Mouse (Mus musculus) liver, adult 2 months (tissue): ENCODE measurements around the gene Nav2. TPM values are rescaled to one million over a fixed set of nuclear protein-coding genes. Genes with fewer than 3 reads are reported as not detected.

Experiments used
- DNase-seq: peaks from one replicate; pipeline ENCODE4 v3.0.0-alpha.2; 2011; ENCODE audit warnings: low read depth, low spot score; ENCODE audit errors: extremely low read depth
- H3K27ac ChIP-seq: fragments of 200-500 bp; replicated peaks from 2 replicates; pipeline ENCODE4 v1.5.1; 2012; ENCODE audit warnings: low read depth, mild to moderate bottlenecking, control low read depth, inconsistent platforms, low read length; ENCODE audit not compliant: insufficient read depth
- H3K27me3 ChIP-seq: fragments of 200-500 bp; 2 replicates; pipeline ENCODE4 v1.6.1; 2012; ENCODE audit warnings: mild to moderate bottlenecking, moderate library complexity, low read length, inconsistent platforms; ENCODE audit not compliant: control insufficient read depth, insufficient read depth
- H3K36me3 ChIP-seq: fragments of 200-500 bp; 2 replicates; pipeline ENCODE4 v1.6.1; 2012; ENCODE audit warnings: low read length, inconsistent platforms; ENCODE audit not compliant: control insufficient read depth, insufficient read depth
- H3K4me1 ChIP-seq: fragments of 200-500 bp; 2 replicates; pipeline ENCODE4 v1.6.1; 2011; ENCODE audit warnings: low read length; ENCODE audit not compliant: control insufficient read depth, insufficient read depth
- H3K4me3 ChIP-seq: fragments of 200-500 bp; 2 replicates; pipeline ENCODE4 v1.5.1; 2011; ENCODE audit warnings: low read depth, mild to moderate bottlenecking, control low read depth, low read length, moderate library complexity; ENCODE audit not compliant: insufficient read depth
- H3K79me2 ChIP-seq: fragments of 200-500 bp; 2 replicates; pipeline ENCODE4 v1.6.1; 2012; ENCODE audit warnings: inconsistent platforms, mild to moderate bottlenecking, low read length, moderate library complexity; ENCODE audit not compliant: control insufficient read depth, insufficient read depth
- H3K9ac ChIP-seq: fragments of 200-500 bp; 2 replicates; pipeline ENCODE4 v1.6.1; 2012; ENCODE audit warnings: low read depth, mild to moderate bottlenecking, control low read depth, inconsistent platforms, low read length
- CTCF ChIP-seq: fragments of 200-500 bp; IDR thresholded peaks from 2 replicates; pipeline ENCODE4 v1.5.1; 2011; ENCODE audit warnings: low read depth, low read length, control low read depth
- POLR2A ChIP-seq: fragments of 200-500 bp; IDR thresholded peaks from 2 replicates; pipeline ENCODE4 v1.6.1; 2011; ENCODE audit warnings: low read length, control low read depth; ENCODE audit not compliant: insufficient read depth; ENCODE audit errors: extremely low read depth
- WGBS: fragments of 180-500 bp; shearing (Covaris S2); methylation state at CpG from one replicate; pipeline ENCODE4 v1.1.7; 2018; 5-methylcytosine and 5-hydroxymethylcytosine counted together
- polyA plus RNA-seq: library from polyadenylated mRNA; depleted of rRNA; stranded (reverse); fragments of >200 nt; gene quantifications from 2 replicates; pipeline ENCODE4 v1.2.3, GENCODE M21; 2012
- total RNA-seq: library from RNA; depleted of rRNA; stranded (reverse); fragments of >200 nt; gene quantifications from 2 replicates; pipeline ENCODE4 v1.2.3, GENCODE M21; 2014

Nav2 gene
- total and polyA plus RNA-seq, 2 experiments: 11.1 to 17.6 TPM

DNA sequence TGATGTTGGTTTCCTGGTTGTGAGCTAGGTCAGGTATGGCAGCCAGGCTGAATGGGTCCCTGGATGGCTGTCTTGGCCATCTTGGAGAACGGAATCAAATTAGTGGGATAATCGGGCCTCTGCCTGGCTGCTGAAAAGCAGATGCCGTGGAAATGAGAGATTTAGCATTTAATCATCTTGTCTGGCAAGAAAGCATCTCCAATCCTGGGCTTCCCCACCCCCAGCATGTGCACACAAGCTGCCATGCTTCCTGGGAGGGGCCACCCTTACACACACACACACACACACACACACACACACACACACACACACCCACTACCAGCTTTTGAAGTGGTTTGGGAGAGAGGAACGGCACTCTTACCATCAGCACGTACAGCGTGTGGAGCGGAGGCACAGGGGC, 506.6 kb downstream of the Nav2 start:
- H3K27me3 ChIP-seq: no peaks in the 10 kb centered on the region
- no peak overlapping the region for H3K27ac ChIP-seq
- no peak overlapping the region for H3K9ac ChIP-seq
- 97% methylated on average over 7 of the region's 7 CpGs for WGBS
- no peak for TF ChIP-seq CTCF
- no peak for TF ChIP-seq POLR2A
- DNase-seq: no peak
- peaks cover 7% of the 10 kb centered on the region; the same call in 1 of the 2 replicates for H3K36me3 ChIP-seq
- no peaks in the 10 kb centered on the region for H3K4me1 ChIP-seq
- no peak overlapping the region for H3K4me3 ChIP-seq
- H3K79me2 ChIP-seq: no peaks in the 10 kb centered on the region

DNA sequence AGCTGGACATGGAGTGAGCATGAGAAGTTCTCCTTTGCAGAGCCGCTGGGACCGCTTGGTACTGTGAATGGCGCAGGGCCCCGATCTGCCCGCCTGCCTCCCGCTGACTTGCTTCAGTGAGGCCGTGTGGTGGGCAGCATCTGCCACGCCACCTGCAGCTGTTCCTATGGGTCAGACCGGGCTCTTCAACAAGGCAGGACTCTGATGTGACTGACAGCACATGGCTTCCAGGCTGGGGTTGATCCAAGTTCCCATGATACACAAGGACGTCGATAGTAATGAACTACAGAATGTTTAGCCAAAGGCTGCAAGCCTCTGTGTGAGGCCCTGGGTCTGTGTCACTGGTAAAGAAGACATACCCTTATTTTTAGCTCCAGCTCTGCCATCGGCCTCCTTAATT, 507.2 kb downstream of the Nav2 start:
- Histone ChIP-seq H3K27ac (no peak overlapping the region), H3K27me3 (no peaks in the 10 kb centered on the region), H3K9ac (no peak overlapping the region), H3K36me3 (peaks cover 5% of the 10 kb centered on the region; the same call in 1 of the 2 replicates), H3K4me1 (no peaks in the 10 kb centered on the region), H3K4me3 (no peak overlapping the region), H3K79me2 (no peaks in the 10 kb centered on the region)
- no peak for DNase-seq
- WGBS: 95% methylated on average over 12 of the region's 12 CpGs
- no peak for TF ChIP-seq POLR2A
- no peak for TF ChIP-seq CTCF

DNA sequence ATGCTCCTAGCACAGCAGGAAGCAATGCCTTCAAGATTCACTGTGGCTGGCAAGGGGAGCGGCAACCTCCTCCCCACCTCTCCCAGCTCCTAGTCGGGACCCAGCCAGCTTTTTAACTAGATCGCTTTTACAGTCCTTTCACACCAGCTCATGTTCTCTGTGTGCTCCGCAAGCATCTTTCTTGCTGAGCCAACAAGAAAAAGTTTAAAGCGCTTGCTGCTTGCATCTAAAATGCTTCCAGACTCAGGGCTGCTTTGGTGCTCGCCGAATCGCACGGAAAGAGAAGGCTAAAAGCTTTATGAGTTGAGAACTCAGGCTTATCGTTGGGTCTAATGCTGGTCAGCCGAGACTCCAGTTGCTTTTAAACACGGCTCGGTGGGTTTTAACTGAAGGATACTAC, 510.3 kb downstream of the Nav2 start:
- H3K79me2 ChIP-seq: no peaks in the 10 kb centered on the region
- no peak for DNase-seq
- H3K4me1 ChIP-seq: peaks cover 8% of the 10 kb centered on the region
- 93% methylated on average over 13 of the region's 13 CpGs for WGBS
- no peak for TF ChIP-seq CTCF
- no peak for TF ChIP-seq POLR2A
- H3K27me3 ChIP-seq: no peaks in the 10 kb centered on the region
- no peak overlapping the region for H3K4me3 ChIP-seq
- peaks cover 4% of the 10 kb centered on the region; the same call in 1 of the 2 replicates for H3K36me3 ChIP-seq
- no peak overlapping the region for H3K27ac ChIP-seq
- no peak overlapping the region for H3K9ac ChIP-seq

DNA sequence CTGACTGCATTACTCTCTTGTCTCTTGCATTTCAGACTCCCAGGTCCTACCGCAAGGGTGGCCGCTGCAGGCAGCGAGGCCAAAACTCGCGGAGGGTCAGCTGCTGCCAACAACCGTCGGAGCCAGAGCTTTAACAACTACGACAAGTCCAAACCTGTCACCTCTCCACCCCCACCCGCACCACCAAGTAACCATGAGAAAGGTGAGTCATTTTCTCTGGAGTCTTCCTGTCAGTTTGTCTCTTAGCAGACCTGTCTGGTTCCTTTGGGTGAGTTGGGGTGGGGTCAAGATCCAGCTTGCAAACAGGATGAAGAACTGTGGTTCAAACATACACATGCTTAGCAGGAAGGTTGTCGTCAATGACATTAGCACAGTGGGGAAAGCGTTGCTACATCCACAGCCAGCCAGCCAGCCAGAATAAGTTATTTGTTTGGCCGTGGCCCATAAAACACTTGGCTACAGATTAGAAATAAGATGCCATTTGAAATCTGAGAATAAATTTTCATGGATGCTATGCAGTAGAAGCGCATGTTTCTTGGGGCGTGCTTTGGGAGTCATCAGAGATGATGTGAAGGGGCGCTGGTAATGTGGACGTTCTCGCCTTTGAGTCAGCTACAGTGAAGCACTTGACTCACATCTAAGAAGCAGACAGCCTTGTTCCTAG, 511.8 kb downstream of the Nav2 start:
- peaks cover 4% of the 10 kb centered on the region; the same call in 1 of the 2 replicates for H3K36me3 ChIP-seq
- no peak for DNase-seq
- peaks cover 9% of the 10 kb centered on the region for H3K4me1 ChIP-seq
- no peak overlapping the region for H3K4me3 ChIP-seq
- H3K79me2 ChIP-seq: no peaks in the 10 kb centered on the region
- H3K27me3 ChIP-seq: no peaks in the 10 kb centered on the region
- TF ChIP-seq POLR2A (no peak), CTCF (no peak)
- H3K9ac ChIP-seq: no peak overlapping the region
- H3K27ac ChIP-seq: no peak overlapping the region
- WGBS: 71% methylated on average over 17 of the region's 17 CpGs

DNA sequence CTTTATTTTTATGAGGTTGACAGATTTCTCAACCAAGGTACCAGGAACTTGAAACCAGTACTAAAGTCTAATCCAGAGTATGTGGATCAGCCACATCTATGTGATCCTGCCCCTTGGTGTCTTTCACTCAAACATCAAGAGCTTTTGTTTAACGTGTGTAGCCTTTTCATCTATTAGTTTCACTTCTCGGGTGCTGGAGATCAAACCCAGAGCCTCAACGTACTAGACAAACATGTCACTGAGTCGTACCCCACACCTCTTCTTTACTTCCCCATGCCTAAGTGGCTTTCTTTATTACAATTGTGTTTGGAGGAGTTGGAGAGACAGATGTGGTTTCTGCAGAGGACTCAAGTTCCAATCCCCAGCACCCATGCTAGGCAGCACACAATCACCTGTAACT, 512.7 kb downstream of the Nav2 start:
- Histone ChIP-seq H3K4me1 (peaks cover 9% of the 10 kb centered on the region), H3K9ac (no peak overlapping the region), H3K36me3 (peaks cover 4% of the 10 kb centered on the region; the same call in 1 of the 2 replicates), H3K4me3 (no peak overlapping the region), H3K27ac (no peak overlapping the region), H3K79me2 (no peaks in the 10 kb centered on the region), H3K27me3 (no peaks in the 10 kb centered on the region)
- TF ChIP-seq CTCF (no peak), POLR2A (no peak)
- 71% methylated on average over 4 of the region's 4 CpGs for WGBS
- DNase-seq: no peak

DNA sequence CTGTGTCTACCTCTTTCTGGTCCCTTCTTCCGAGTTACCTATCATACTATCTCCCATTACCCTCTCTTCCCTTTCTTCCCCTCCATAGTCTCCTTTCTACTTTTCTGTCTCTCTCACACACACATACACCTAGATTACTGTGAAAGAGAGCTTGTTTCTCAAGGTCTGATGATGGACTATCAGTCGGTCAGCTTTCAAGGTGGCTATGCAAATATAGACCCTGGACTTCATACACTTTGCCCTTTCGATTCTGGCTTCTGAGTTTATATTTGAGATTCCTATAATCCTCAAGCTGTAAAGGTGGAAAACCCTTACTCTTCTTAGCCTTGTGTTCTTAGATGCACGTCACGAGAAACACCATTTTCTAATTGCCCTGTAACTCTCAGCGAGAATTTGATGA, 515.4 kb downstream of the Nav2 start:
- 35% methylated on average over 6 of the region's 6 CpGs for WGBS

More for the DNA sequence above, 515.4 kb downstream of the Nav2 start:
- Histone ChIP-seq H3K27me3 (no peaks in the 10 kb centered on the region), H3K79me2 (no peaks in the 10 kb centered on the region), H3K9ac (peak overlapping the region; percentile 11; the same call in 1 of the 2 replicates), H3K4me3 (no peak overlapping the region), H3K4me1 (peaks cover 11% of the 10 kb centered on the region), H3K36me3 (peaks cover 4% of the 10 kb centered on the region; the same call in 1 of the 2 replicates), H3K27ac (peak overlapping the region; percentile 55)
- TF ChIP-seq POLR2A: no peak
- no peak for TF ChIP-seq CTCF
- peak; percentile 75 for DNase-seq
